Mouse (Mus musculus) cerebellum, adult 2 months (tissue): Measurements from ENCODE around the gene Il2rb.

Source experiments
- CTCF ChIP-seq: fragments of 200-500 bp; IDR thresholded peaks from 2 replicates; pipeline ENCODE4 v1.5.1; 2011; ENCODE audit warnings: low read depth, mild to moderate bottlenecking, control low read depth, low read length, moderate library complexity, borderline replicate concordance; ENCODE audit not compliant: insufficient read depth
- POLR2A ChIP-seq: fragments of 200-500 bp; IDR thresholded peaks from 2 replicates; pipeline ENCODE4 v1.6.1; 2011; ENCODE audit warnings: low read length, control low read depth, borderline replicate concordance; ENCODE audit not compliant: insufficient read depth

DNA sequence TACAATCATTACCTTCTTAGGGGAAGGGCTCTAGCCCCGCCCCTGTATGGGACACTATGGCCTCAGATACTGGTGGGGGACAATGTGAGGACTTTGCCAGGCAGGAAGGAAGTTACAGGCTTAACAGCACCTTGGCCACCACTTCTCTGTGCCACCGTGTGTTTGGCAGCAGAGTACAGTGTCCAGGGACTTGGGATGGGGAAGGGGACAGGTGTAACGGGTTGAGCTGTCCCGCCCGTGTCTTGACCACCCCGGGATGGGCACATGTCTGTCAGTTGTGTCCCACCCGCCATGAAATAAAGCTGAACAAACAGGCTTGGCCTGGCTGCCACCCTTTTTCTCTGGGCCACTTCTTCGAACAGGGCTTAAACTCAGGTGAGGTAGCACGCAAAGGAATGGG is 56.1 kb downstream of the Il2rb start:
- TF ChIP-seq POLR2A = no peak
- TF ChIP-seq CTCF = no peak
